Mouse (Mus musculus) stomach, postnatal 0 days (tissue): Measurements from ENCODE around the gene Arhgap24.

Experiments used
- CTCF ChIP-seq: IDR thresholded peaks from 2 replicates; pipeline ENCODE4 v1.5.1; 2016; ENCODE audit warnings: antibody characterized with exemption, low read depth, mild to moderate bottlenecking, moderate library complexity
- EP300 ChIP-seq: optimal IDR thresholded peaks from 2 replicates; pipeline ENCODE3; 2016; ENCODE audit warnings: antibody characterized with exemption

DNA sequence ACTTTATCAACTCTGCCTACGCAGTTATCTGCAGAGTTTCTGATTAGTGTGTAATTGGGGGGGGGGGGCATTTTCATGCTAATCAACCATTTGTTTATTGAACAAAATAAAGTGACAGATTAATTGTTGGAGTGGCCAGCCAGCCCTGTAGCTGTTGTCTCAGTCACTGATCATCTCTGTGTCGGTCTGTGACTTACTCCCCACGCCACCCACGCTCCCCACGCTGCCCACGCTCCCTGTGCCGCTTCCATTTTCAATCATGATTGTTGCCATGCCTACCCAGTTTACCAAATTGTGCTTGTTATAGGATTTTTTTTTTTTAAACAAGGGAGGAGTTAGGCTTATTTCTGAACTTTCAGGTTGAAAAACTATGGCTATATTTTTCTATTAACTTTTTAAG is 34.3 kb downstream of the Arhgap24 start:
- TF ChIP-seq CTCF: no peak
- no peak for TF ChIP-seq EP300
